Mouse (Mus musculus): ENCODE measurements around the gene Kif5c.

Gene Kif5c
- long read RNA-seq, experiment 1, partial matches to known transcripts: 19 of 21 reads
- long read RNA-seq, experiment 1, other reads (novel, unspliced or antisense): 2 of 21 reads
- long read RNA-seq, experiment 2, partial matches to known transcripts: 24 of 25 reads
- long read RNA-seq, experiment 2, other reads (novel, unspliced or antisense): 1 of 25 reads

DNA sequence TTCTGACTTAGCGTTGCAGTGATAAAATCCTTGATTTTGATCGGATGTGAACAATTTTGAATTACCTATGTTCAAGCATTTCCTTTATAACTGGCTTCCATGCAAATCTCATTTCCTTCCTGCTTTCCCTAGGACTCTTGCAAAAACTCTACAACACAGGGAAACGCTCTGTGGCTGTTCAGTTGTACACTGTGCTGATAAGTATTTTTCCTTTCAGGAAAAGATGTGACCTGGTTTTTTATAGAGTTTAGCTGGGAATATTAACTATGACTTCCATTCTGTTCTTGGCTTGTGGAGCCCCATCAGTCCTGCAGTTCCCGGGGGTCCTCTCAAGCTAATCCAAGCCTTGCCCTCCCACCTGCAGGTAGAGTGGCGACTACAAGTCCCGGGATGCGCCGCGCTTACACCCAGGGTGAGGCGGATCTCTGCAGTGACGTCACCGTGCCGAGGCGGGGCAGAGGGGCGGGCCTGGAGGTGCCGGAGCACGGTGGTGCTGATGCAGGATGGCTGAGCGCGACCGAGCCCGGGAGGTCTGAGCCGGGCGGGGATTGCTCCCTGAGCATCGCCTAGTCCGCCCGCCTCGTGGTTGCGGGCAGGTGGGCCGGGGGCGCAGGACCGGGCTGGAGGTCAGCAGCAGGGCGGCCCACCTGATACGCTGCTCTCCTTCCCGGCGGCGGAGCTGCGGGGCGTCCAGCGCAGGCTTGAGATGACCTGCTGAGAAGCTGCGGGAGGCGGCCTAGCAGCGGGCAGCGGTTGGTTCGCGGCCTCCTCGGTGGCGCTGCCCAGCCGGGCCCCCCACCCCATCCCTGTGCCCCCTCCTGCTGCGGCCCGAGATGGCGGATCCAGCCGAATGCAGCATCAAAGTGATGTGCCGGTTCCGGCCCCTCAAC lies at the start of gene Kif5c:
Gene Kif5c (plus strand): TSS at position 470 of the 890 bp plus-strand sequence.
- intact Hi-C loops (cut with DNase I): no loop called here

- intact Hi-C loops (cut with DNase I): no loop called here
Measured at GRCm38 (mm10) chr2:49569862-49570777, 49.0 kb upstream of the Kif5c start.

DNA sequence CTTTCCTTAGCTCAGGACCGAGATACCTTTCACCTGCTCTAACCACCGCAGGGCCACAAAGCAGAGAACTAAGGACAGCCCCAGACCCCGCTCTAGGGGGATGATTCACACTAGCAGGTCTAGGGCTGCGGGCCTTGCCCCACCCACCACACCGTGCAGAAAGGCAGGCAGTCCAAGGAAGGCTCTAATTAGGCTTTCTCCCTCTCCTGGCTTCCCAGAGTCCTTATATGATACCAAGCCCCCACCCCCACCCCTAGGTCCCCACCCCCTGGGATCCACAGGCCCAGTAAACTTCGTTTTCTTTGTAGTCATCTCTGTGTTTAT lies 48.4 kb upstream of the Kif5c start:
- intact Hi-C loops (cut with DNase I): no loop called here

- intact Hi-C loops (cut with DNase I): no loop called here
Measured at GRCm38 (mm10) chr2:49571159-49571920, 47.8 kb upstream of the Kif5c start.

- intact Hi-C loops (cut with DNase I): no loop called here
Measured at GRCm38 (mm10) chr2:49572111-49572642, 46.9 kb upstream of the Kif5c start.

DNA sequence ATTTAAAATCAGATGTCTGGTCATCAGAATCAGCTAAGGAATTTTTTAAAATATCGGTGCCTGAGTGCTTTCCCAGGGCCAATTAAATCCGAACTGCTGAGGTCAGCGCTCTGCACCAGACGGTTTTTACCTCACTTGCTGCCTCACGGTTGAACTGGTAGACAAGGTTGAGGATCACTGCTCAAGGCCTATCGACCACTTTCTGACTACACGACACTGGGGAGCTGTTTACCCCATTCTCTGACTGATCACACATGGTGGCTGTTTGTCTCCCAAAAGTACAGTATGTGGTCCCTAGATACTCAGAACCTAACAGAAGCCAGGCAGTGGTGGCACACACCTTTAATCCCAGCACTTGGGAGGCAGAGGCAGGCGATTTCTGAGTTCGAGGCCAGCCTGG lies 46.4 kb upstream of the Kif5c start:
- intact Hi-C loops (cut with DNase I): no loop called here

- intact Hi-C loops (cut with DNase I): no loop called here
Measured at GRCm38 (mm10) chr2:49573282-49573681, 45.8 kb upstream of the Kif5c start.

- intact Hi-C loops (cut with DNase I): no loop called here
Measured at GRCm38 (mm10) chr2:49580585-49580984, 38.5 kb upstream of the Kif5c start.

- intact Hi-C loops (cut with DNase I): no loop called here
Measured at GRCm38 (mm10) chr2:49582546-49582945, 36.6 kb upstream of the Kif5c start.

DNA sequence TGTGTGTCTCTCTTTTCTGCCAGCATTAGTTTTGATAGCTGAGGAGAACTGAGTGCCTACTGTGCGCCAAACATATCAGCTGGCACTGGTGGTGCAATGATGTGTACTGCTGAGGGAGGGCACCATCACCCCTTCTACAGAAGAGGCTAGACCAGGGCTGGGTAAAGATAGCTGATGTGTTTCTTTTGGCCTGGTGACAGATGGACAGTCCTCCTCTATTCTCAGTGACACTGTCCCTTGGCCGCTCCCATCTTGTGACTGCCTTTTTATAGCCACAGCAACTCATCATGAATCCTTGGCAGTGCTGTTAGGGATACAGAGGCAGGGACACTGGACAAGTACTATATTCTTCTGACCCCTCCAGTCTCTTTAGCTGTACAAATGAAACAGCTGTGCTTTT lies 35.8 kb upstream of the Kif5c start:
- intact Hi-C loops (cut with DNase I): no loop called here

- intact Hi-C loops (cut with DNase I): no loop called here
Measured at GRCm38 (mm10) chr2:49590450-49590849, 28.6 kb upstream of the Kif5c start.

GRCm38 (mm10) chr2:49592926-49593325 lies 26.2 kb upstream of the Kif5c start:
- intact Hi-C loops (cut with DNase I): no loop called here

DNA sequence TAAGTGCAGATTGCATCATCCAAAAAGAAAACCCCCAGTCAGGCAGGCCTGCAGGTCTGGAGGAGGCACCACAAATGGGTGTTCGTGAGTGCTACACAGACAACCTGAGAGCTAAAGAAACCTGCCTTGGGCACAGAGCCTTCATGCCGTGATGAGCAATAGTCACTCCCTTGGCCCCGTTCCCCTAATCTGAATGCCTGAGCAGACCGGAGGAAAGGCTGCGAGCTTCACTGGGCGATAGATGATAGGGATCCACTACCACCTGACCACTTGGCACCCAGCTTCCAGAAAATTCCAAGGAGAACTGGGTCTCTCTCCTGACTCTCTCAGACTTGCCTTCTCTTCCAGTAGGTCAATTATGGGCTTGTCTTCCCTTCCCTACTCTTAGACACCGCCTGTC lies 24.2 kb upstream of the Kif5c start:
- intact Hi-C loops (cut with DNase I): no loop called here

- intact Hi-C loops (cut with DNase I): no loop called here
Measured at GRCm38 (mm10) chr2:49596318-49596717, 22.8 kb upstream of the Kif5c start.

- intact Hi-C loops (cut with DNase I): no loop called here
Measured at GRCm38 (mm10) chr2:49600021-49600681, 18.9 kb upstream of the Kif5c start.

DNA sequence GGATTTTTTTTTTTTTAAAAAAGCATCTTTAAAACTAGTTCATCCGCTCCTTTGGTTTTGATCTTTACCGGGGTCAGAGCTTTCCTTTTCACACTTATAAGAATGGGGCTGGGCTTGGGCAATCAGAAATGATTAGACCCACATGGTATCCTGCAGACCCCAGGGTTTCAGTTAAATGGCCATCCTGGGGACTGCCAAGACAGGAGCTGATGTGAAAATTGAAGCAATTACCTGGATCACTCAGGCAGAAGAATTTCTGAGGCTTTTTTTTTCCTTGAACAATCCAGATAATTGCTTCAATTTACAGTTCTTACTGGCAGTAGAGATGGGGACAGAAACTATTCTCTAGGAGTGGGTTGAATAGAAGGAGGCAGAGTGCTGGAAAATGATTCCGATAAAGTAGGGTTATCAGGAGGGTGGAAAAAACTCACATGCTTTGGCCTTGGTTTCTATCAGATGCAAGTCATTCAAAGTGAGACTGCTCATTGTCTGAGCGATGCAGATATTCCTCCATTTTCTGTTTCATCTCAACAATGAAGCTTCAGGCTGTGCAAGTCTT lies 16.2 kb upstream of the Kif5c start:
- intact Hi-C loops (cut with DNase I): no loop called here

DNA sequence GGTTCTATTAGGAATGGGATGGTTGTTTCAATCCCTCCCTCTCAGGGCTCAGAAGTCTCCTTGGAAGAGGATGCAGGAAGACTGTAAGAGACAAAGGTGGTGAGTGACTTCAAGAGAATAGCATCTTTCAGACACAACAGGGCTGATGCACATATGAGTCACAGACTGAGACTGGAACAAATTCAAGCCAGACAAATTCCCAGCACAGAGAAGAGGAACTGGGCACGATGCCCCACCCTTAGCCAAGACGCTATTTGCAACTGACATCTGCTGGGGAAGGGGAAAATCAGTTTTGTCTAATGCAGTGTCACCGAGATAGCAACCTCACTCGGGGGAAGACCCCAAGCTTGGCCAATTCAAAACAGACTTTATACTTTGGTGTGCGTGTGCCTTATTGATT lies 9.5 kb upstream of the Kif5c start:
- intact Hi-C loops (cut with DNase I): no loop called here

DNA sequence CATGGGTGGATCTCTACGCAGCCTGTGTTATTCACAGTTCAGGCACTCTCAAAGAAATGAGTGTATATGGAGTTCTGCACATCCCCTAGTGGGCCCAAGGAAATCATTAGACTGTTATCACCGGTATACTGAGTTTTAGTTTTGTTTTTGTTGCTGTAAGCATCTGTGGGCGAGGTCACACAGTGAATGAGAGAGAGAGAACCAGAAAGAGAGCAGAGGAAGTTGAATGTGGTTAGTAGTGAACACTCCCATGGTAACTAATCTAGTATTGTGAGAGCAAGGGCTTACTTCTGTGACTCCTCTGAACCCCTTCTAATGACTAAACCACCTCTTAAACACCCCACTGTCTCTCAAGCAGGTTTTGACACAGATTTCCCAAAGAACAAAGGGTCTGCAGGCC lies 2.3 kb upstream of the Kif5c start:
- intact Hi-C loops (cut with DNase I): no loop called here

- intact Hi-C loops (cut with DNase I): loop anchor here (10.0 kb wide), 1 partner anchor 165 kb away; the partner anchor contains the start of gene Epc2
Measured at GRCm38 (mm10) chr2:49619719-49620522, 823 bp downstream of the Kif5c start.

Data from adrenal gland (tissue).